Mouse (Mus musculus): ENCODE measurements at regions not wholly inside any gene's neighbourhood (a gene's known extent, or its start where the extent isn't known, plus 50 kb on each side); places are given as distances from the start of the nearest gene placed in this dataset.

- TF ChIP-seq CTCF (IDR thresholded peaks at IDR 0.05; ENCODE audit: low read depth, low read length) (no peak), GATA1 (IDR thresholded peaks at IDR 0.05; ENCODE audit: borderline replicate concordance, low read length) (no peak), TAL1 (conservative IDR thresholded peaks at IDR 0.05; ENCODE audit: low read depth, low read length) (no peak), GATA2 (IDR thresholded peaks at IDR 0.05; ENCODE audit: borderline replicate concordance, low read depth, low read length) (no peak), POLR2AphosphoS5 (IDR thresholded peaks at IDR 0.05; ENCODE audit: insufficient replicate concordance, low read depth, low read length) (no peak)
Measured at GRCm38 (mm10) chr9:61578255-61578654, 206.1 kb downstream of the Tle3 start.

Data from G1E (cell line).